Mouse (Mus musculus) embryo, embryonic 10.5 days (tissue): ENCODE measurements at regions not wholly inside any gene's neighbourhood (a gene's known extent, or its start where the extent isn't known, plus 50 kb on each side); places are given as distances from the start of the nearest gene placed in this dataset.

ENCODE experiments used
- DNase-seq: peaks from one replicate; pipeline ENCODE4 v3.0.0-alpha.2; 2015; ENCODE audit warnings: low spot score

DNA sequence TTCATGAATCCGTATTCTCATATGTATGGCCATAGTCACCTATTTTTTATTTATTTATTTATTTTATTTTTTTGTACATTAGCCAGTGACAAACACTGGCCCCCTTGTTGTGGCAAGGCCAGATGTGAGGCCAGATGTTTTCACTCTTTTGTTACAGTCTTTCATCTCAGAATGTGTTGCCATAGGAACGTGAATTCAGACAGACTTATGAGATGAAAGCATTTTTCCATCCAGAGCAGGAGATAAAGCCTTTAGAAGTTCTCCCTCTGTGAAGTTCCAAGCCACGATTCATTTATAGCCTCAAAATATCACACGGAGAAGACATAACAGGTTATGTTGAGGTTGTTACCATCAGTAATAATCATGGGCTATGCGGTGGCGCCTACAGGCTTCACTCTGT, 220.9 kb downstream of the Arpp21 start:
- DNase-seq = peak; percentile 20

DNA sequence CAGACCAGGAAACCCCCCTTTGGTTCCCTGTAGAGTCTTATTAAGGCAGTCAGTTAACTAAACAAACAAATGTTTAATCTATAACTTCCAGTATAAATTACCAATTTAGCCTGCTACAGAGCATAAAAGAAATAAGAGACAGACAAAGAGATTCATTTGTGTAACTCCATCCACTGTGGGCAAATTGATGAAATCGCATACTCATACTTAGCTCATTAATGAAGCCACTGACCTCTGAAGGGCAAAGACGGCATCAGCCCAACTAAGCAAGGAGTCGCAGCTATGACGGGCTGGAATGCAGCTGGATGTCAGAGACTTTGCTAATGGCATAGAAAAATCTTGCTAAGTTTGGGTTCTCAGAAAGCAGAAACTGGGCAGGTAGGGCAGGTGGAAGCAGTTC, 241.3 kb downstream of the Arpp21 start:
- DNase-seq = no peak

DNA sequence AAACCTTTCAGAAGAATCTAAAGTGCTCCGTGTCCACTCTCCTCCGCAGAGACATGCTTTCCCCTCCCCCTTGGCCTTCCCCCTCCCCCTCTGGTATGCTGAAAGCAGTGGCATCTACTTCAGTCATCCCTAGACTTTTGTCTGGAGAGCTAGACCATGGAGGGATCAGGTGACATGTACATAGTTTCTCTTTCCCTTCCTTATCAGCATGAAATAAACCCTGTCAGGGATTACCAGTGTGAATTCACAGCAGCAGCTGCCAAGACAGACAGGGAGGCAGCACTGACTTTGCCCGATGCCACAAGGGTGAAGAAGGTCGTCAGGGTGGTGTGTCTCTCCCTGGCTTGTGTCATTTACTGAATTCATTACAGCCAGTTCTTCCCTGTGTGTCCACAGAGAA, 241.9 kb downstream of the Arpp21 start:
- DNase-seq = peak; percentile 35

DNA sequence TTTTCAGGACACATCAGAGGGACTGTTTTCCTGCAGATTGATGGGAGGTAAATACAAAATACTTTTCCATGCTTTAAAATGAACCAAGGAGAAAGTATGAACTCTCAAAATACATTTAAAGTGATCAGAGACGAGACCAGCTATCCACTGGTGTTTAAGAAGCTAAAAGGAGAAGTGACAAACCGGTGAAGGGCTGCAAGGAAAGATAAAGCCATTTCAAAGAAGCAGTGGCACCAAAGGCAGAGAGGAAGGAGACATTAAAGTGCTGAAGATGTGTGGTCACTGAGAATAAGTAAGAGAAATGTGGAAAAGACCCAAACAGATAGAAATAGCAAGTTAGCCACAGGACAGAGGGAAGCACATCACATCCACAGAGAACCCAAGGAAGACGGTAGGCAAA, 245.7 kb downstream of the Arpp21 start:
- DNase-seq = no peak

DNA sequence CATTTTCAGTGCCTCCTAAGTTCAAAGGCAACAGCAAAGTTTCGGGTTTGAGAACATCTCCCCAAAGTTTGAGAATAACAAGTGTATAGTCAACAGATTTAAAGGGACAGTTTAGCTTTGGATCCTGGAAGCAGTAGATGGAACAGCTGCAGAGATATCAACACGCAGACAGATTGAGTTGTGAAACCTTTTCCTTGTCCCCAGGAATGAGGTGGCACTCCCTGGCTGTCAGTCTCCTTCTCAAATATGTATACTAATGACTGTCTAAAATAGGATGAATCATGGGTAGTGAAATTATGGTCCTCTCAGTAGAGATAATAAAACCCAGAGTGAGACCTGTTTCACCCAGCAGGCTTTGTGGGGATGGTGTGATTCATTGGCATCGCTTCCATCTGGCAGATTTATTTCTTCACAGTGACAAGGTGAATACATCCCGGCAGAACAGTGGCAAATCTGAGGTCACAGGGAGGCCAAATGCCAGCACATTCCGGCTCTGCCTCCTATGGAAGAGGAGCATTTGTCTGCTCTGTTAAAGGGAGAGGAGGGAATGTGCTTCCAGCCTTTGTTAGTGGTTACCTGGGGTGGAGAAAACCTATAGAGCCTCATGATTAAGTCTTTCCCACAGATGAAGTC, 272.2 kb downstream of the Arpp21 start:
- peak; percentile 68 for DNase-seq

DNA sequence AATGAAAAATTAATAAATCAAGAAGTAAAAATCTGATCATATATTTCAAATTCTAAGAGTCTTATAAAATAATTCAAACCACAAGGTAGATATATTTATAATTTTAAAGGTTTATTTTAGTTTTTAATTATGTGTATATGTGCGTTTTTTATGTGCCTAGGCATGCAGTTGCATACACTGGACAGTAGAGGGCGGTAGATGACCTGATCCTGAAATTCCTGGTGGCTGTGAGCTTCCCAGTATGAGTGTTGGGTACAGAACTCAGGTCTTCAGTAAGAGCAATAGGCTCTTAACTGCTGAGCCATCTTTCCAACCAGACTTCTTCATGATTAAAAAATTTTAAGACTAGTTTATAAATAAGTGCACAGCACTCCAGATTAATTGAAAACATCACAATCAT, 267.7 kb upstream of the Stac start:
- peak; percentile 41 for DNase-seq

DNA sequence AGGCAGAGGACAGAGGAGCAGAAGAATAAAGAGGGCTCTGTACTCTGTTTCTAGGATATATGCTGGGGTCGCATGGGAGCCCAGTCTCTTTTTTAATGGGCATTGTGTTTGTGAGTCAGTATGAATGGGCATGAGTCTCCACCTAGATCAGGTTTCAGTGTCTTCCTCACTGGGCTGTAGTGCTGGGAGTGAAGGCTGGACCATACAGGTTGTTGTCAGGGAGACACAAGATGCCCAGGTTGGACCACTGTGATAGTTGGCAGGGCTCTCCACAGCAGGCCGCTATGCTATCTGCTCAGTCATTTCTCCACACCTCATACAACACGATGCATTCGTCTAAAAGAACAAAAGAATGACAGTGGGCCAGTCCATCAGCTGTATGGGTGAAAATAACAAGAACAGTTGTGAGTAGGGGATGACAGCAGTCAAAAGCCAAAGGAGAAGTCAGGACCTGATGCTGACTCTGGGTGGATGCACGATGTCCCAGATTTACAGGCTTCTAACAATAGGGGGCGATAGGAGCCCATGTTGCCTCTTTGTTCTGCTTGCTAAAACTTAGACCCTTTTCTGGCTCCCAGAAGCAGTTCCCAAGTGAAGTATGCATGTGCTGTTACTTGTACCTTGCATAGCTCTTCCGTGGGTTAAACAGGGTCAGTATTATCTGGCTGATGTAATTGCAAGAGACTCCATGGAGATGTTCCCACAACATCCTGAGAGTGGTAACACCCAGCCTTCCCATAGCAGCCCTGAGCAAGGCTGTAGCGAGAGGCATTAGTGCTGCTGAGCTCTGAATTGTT, 249.3 kb upstream of the Stac start:
- DNase-seq = peak; percentile 76

DNA sequence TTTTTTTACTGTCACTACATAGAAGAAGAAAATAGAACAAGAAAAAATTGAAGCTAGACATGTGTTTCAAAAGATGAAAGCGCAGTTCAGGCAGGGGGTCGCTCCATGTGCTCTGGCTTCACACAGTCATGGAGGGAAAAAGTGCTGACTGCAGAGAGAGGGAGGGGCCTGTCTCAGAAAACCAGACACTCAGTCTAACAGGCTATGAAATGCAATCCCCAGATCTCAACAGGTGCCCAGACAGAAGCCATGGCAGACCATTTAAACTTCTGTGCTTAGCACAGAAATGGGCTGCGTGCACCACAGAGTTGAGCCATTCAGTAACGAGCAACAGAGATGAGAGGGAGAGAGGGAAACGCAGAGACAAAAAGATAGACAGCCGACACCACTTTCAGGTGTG, 242.3 kb upstream of the Stac start:
- DNase-seq = no peak

DNA sequence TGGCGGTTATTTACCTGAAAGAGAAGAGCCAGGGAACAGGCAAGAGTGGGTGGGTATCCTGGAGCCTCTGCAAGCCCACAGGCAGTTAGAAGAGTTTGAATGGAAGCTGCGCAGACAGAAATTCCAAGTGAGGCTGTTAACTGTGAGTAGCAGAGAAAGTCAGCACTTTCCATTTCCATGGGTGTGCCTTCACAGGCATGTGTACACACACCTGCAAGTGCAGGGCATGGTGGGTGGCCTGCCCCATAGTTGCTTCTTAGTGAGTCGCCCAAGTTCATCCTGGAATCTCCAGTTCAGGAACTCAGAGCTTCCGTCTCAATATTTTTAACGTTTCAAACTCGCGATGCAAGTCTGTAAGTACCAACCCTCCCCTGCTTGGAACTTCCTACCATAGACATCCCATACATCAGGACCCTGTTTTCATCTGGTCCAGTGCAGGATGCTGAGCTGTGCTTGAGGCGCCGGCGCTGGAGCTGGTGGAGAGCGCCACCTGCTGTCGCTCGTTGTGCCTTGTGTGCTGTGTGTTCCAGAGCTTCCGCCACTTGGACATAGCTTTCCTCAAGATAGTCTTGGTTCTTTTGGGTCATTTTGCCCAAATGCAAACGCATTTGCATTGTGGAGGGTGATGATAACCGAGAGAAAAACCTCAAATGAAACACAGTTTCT, 228.3 kb upstream of the Stac start:
- peak; percentile 86 for DNase-seq

DNA sequence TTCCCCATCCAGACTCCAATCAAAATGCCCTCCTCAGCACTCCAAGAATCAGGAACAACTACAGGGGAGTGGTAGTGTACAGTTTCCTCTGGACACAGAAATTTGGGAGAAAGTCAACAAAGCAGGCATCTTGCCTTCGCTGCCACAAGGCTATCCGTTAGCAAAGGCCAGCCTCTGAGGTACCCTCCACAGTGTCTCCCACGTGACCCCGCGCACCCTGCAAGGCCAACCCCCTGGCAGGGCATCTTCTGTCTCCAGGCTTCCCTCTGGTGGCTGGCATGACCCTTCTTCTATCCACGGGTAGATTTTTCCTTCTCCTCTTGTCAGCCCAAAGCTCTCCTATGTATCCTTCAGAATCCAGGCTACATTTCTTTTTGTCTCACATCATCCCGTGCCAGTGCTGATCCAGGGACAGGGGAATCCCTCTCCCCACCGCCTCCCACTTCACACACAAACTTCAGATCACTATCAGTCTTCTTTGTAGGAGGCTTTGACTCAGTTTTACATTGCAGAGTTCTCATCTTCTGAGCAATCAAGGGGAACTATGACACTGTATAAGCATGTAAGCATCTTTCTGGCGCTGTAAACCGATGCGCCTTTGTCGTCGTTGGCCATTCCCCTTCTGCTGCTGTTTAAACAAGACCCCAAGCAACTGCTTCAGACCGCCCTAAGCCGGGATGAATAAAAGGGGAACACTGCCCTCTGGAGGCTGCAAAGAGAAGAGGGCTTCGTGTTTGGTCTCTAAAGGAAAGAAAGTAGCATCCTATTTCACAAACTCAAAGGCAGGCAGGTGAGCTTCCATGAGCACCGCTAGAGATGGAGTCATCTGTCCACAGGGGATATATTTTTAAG, 226.8 kb upstream of the Stac start:
- DNase-seq = peak; percentile 87

DNA sequence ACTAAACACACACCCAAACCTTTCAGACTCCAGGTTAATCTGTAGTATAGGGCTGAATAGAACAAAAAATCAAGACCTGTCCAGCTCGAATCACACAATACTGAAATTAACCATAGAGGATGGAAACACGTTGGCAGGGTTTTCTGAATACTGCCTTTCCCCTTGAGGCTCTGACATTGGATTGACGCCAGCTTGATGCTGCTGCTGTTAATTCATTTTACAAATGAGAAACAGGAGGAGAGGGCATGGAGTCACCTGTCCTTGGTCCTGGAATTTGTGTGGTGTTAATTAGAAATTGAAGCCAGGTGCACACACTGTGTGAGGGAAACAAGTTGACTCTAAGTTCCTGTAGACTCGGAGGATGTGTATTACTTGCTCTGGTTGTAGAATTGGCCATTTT, 218.7 kb upstream of the Stac start:
- DNase-seq = peak; percentile 21

DNA sequence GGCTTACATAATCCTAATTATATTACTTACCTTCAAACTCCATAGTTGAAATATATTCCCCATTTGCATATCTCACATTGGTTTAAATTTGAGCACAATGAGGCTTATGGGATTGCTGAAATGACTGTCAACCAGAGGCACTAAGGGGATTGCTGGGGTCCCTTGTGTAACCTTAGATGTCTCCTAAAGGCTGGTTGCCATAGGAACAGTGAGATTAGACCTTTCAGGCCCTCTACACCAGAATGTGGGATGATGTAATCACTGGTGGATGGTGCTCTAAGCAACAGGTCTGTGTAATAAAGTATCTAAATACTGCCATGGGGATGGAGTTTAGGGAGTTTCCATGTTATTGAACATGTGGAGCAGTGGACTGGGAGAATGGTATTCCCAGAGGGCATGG, 210.0 kb upstream of the Stac start:
- no peak for DNase-seq

DNA sequence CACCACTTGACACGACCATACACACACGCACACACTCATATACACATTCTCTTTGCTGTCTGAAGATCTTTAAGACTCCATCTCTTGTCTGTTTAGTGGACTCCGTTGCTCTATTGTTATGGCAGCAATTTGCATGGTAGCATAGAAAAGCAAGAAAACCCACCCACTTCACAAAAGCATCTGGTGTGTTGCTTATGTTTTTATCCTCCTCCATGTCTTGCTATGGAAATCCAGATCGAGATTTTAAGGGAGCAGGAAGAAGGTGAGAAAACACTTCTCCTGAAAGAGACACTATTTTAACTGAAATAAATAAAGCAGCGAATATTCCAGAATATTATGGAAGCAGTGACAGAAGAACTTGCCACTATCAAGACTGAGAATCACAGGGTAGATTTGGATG, 207.5 kb upstream of the Stac start:
- no peak for DNase-seq

DNA sequence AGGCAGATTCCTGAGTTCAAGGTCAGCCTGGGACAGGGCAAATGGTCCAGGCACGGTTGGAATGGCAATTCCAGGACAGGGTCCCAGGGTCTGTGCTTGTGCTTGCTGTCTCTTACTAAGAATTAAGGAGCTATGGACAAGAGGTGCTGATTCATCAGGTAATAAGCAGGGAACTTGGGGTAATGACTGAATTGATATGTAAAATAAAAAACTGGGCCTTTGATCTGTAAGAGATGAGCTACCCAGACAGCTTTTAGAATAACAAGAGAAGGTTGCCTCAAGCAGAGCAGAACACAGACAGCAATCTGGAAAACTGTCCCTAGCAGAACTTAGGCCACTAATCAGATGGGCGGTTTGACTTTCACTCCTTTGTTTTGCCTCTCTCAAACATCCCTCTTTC, 189.6 kb upstream of the Stac start:
- no peak for DNase-seq

DNA sequence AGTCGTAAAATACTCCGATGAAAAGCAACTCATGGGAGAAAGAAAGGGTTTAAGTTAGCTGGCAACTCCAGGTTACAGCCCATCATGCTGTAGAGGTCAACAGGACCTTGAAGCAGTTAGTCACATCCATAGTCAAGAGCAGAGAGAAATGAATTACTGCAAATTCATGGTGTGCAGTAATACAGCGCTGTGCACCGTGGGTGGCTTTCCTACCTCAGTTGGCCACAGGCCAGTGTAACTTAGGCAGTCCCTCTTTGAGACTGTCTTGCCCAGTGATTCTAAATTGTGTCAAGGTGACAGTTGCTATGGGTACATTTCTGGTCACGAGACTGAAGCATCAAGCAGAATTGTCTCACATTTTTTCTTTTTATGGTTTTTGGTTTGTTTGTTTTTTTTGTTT, 186.7 kb upstream of the Stac start:
- DNase-seq = no peak

DNA sequence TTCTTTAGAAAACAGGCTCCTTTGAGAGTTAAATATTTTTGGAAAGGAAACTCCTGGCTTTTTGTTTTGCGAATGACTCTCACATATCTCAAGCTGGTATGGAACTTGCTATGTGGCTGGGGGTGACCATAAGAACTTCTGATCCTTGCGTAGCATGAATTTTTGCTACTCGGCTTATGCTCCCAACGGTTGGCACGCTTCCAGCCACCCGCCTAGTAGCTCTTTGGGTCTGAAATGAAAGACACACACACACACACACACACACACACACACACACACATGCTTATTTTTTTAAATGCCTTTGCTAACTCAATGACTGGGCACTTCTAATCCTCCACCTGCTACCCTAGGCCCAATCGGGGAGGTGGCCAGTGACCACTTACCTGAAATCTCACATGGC, 180.3 kb upstream of the Stac start:
- no peak for DNase-seq

DNA sequence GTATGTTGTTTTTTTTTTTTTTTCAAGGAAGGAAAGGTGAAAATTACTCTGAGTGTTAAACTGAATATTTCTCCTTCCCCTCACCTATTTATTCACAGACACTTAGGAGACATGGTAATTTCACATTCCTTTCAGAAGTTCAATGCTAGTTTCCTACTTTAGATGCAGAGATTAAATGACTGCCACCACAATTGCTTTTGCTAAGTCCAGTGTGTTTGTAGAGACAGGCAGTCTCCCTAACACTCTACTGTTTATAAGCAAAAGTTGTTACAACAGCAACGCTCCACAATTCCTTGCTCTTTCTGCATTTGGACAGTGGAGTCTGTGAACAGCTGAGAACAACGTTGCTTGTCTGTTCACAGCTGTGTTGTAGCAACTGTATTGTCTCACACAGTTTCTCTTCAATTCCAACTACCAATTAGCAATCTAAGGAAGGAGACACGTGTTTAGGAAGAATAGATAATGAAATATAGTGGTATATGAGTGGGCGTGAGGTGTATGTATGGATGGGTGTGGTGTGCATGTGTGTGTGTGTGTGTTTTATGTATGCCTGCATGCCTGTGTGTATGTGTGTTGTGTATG, 179.7 kb upstream of the Stac start:
- DNase-seq = no peak

DNA sequence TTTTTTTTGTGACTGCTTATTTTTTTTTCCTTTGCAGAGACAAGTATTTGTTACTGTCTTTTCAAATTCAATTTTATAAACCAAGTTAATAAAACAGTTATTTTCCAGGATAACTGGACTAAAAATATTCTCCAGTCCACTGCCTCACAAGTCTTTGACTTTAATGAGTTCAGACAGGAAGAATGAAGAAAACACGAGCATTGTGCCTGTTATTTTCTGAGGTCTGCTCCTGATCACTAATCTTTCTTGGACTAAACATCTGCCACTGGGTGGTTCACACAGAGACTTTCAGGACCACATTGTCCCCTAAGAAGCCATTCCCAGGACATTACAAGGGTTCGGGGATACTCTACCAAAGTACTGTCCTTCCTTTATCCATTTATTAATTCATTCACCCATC, 167.9 kb upstream of the Stac start:
- DNase-seq = no peak

DNA sequence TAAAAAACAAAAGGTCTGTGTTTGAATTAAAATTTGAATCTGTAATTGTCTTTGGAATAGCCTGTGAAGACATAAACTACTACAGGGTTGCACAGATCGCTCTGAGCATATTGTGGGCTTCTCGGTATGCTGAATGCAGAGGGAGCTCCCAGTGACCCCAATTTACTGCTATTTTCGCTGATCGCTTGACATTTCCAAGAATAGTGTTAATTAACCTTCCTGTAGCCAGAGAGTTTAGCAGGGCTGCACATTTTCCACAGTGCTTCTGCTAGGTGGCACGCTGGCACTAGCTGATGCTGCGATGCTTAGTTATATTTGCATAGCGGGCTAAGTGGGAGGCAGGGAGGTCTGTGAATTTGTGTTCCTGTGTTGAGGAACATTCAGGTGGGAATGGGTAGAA, 164.8 kb upstream of the Stac start:
- no peak for DNase-seq

DNA sequence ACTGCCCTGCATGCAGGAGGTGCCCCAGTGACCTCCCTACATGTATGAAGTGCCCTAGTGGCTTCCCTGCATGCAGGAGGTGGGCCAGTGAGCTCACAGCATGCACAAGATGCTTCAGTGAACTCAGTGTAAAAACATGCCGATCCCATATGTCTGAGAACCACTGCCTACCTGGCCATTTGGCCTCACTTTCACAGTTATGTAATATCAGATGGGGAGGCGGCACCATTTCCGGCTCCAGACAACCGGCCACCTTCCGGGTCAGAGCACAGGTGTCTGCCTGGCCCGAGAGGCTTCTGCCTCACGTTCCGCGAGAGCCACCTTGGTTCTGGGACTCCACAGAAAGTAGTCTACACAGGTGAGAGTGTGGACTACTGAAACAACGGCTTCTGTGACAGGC, 156.2 kb upstream of the Stac start:
- no peak for DNase-seq

DNA sequence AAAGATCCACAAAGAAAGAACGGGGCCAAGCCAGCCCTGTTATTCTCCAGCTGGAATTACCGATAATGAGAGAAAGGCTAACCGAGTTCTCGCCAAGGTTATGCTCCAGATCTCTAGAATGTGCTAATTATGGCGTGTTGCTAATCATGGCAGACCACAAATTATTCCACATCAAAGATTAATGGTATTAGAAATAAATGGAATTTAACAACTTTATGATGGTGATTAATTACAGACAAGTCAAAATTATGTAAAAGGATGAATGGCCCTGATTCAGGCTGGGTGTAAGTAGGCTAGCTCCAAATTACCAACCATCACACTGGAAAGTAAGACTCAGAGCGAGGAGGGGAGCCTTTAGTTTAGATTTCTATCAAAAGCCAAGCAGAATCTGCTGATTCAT, 151.0 kb upstream of the Stac start:
- DNase-seq = no peak
